Mouse (Mus musculus) MEL (cell line): ENCODE measurements around the gene Ces1d.

ENCODE experiments used
- CTCF ChIP-seq, 3 experiments: IDR thresholded peaks in 2 of 3; conservative IDR thresholded peaks in 1 of 3; 2 replicates each; pipeline ENCODE4 v1.5.1; 2011 to 2012; ENCODE audit warnings: low read length in 3 of 3, low read depth in 2 of 3, mild to moderate bottlenecking in 2 of 3, improper control_type of control experiment in 1 of 3, inconsistent platforms in 1 of 3, mixed read lengths in 1 of 3, moderate library complexity in 1 of 3; ENCODE audit not compliant: control insufficient read depth in 1 of 3, insufficient read depth in 1 of 3, poor library complexity in 1 of 3, severe bottlenecking in 1 of 3
- ELF1 ChIP-seq: IDR thresholded peaks from 2 replicates; pipeline ENCODE4 v1.6.1; 2014; ENCODE audit warnings: low read depth, mild to moderate bottlenecking, inconsistent platforms, low read length, improper control_type of control experiment, moderate library complexity
- MAFK ChIP-seq: IDR thresholded peaks from 2 replicates; pipeline ENCODE4 v1.6.1; 2011; ENCODE audit warnings: low read depth, mild to moderate bottlenecking, low read length, improper control_type of control experiment, borderline replicate concordance
- ZKSCAN1 ChIP-seq: IDR thresholded peaks from 2 replicates; pipeline ENCODE4 v1.6.1; 2012; ENCODE audit warnings: low read depth, mild to moderate bottlenecking, inconsistent platforms, low read length, improper control_type of control experiment, moderate library complexity

DNA sequence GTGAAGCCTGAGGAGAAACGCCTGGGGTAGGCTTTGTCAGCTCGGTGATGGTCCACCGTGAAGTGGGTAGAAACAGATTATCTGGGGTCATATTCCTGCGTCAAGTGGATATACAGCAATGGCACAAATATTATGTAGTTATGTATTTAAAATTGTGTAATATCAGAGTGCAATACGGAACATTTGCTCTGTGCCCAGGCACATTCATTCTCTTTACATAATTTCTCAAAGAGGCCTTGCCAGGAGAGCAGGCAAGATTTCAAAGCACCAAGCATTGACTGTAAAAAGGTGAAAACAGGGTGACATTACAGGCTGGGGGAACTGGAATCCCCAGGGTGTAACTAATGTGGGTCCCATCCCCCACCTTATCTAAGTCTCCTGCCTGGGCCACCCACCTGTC lies 1.2 kb downstream of the Ces1d start:
- TF ChIP-seq MAFK (no peak), ELF1 (no peak), CTCF (IDR thresholded peaks at IDR 0.05 in 2 of 3, conservative IDR thresholded peaks at IDR 0.05 in 1 of 3; ENCODE audit: control insufficient read depth in 1 of 3, insufficient read depth in 1 of 3, low read depth in 2 of 3, low read length in 3 of 3, poor library complexity in 1 of 3, severe bottlenecking in 1 of 3) (no peak), ZKSCAN1 (no peak)
